Mouse (Mus musculus) fat pad, adult 2 months (tissue): ENCODE measurements around the gene Dcp1a.

ENCODE experiments used
- DNase-seq: peaks from one replicate; pipeline ENCODE4 v3.0.0-alpha.2; 2011; ENCODE audit warnings: low read depth, low spot score; ENCODE audit errors: extremely low read depth

Gene Dcp1a

GRCm38 (mm10) chr14:30557730-30558129, 78.4 kb downstream of the Dcp1a start:
- no peak for DNase-seq

- DNase-seq = no peak
These were observed 80.1 kb downstream of the Dcp1a start for GRCm38 (mm10) chr14:30559321-30559850.

- no peak for DNase-seq
These were observed 81.6 kb downstream of the Dcp1a start for GRCm38 (mm10) chr14:30560803-30561389.

GRCm38 (mm10) chr14:30561470-30562187, 82.3 kb downstream of the Dcp1a start:
- no peak for DNase-seq

- no peak for DNase-seq
These were observed 83.0 kb downstream of the Dcp1a start for GRCm38 (mm10) chr14:30562343-30562742.

- no peak for DNase-seq
These were observed 85.1 kb downstream of the Dcp1a start for GRCm38 (mm10) chr14:30564451-30564850.

GRCm38 (mm10) chr14:30566317-30566716, 87.0 kb downstream of the Dcp1a start:
- DNase-seq = no peak

GRCm38 (mm10) chr14:30568016-30568415, 88.7 kb downstream of the Dcp1a start:
- no peak for DNase-seq

- no peak for DNase-seq
These were observed 91.0 kb downstream of the Dcp1a start for GRCm38 (mm10) chr14:30570303-30570702.

GRCm38 (mm10) chr14:30572253-30572652, 92.9 kb downstream of the Dcp1a start:
- DNase-seq = no peak

- DNase-seq = no peak
These were observed 93.9 kb downstream of the Dcp1a start for GRCm38 (mm10) chr14:30573235-30573634.

GRCm38 (mm10) chr14:30573983-30574584, 94.7 kb downstream of the Dcp1a start:
- no peak for DNase-seq

GRCm38 (mm10) chr14:30575791-30576190, 96.5 kb downstream of the Dcp1a start:
- no peak for DNase-seq

- DNase-seq = no peak
These were observed 96.9 kb downstream of the Dcp1a start for GRCm38 (mm10) chr14:30576260-30576659.
